Mouse (Mus musculus) testis, adult 2 months (tissue): ENCODE results near the gene Lama1. TPM values are rescaled to one million over a fixed set of nuclear protein-coding genes. Genes with fewer than 3 reads are reported as not detected.

Experiments
- H3K27ac ChIP-seq: fragments of 200-500 bp; 2 replicates; pipeline ENCODE4 v1.5.1; 2012; ENCODE audit warnings: low read depth, low read length; ENCODE audit not compliant: control insufficient read depth, insufficient read depth
- H3K27me3 ChIP-seq: fragments of 200-500 bp; 2 replicates; pipeline ENCODE4 v1.6.1; 2012; ENCODE audit warnings: mild to moderate bottlenecking, low read length, moderate library complexity; ENCODE audit not compliant: control insufficient read depth, insufficient read depth
- H3K36me3 ChIP-seq: fragments of 200-500 bp; 2 replicates; pipeline ENCODE4 v1.6.1; 2012; ENCODE audit warnings: mild to moderate bottlenecking, low read length; ENCODE audit not compliant: control insufficient read depth, insufficient read depth
- H3K4me1 ChIP-seq: fragments of 200-500 bp; 2 replicates; pipeline ENCODE4 v1.6.1; 2012; ENCODE audit warnings: low read length; ENCODE audit not compliant: control insufficient read depth, insufficient read depth
- H3K4me3 ChIP-seq: fragments of 200-500 bp; 2 replicates; pipeline ENCODE4 v1.5.1; 2012; ENCODE audit warnings: low read depth, mild to moderate bottlenecking, low read length, moderate library complexity, mixed read lengths; ENCODE audit not compliant: control insufficient read depth
- CTCF ChIP-seq: fragments of 200-500 bp; IDR thresholded peaks from 2 replicates; pipeline ENCODE4 v1.5.1; 2012; ENCODE audit warnings: low read depth, mild to moderate bottlenecking, inconsistent platforms, low read length, moderate library complexity; ENCODE audit not compliant: control insufficient read depth, insufficient read depth, insufficient replicate concordance
- POLR2A ChIP-seq: fragments of 200-500 bp; IDR thresholded peaks from 2 replicates; pipeline ENCODE4 v1.6.1; 2012; ENCODE audit warnings: low read depth, mild to moderate bottlenecking, inconsistent platforms, low read length, moderate library complexity; ENCODE audit not compliant: control insufficient read depth
- polyA plus RNA-seq: library from polyadenylated mRNA; depleted of rRNA; stranded (reverse); fragments of >200 nt; gene quantifications from 2 replicates; pipeline ENCODE4 v1.2.3, GENCODE M21; 2012

Gene Lama1
- polyA plus RNA-seq, 1 experiment = 6.1 TPM

DNA sequence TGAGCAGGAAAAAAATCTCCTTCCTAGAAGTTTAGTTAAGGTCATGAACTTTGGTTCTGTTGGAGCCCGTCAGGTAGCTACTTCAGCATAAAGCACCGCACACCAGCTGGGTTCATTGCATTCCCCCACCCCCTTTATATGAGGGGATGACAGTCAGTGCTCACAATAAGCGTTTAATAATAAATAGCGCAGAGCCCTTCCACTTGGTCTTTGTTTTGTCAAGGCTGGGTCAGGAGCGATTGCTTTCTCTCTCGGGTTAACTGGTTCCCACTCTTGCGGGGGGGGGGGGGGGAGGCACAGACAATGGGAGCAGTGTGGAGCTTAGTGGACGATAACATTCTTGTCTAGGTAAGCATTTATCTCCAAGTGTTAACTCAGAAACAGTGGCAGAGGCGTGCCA lies 4.7 kb downstream of the Lama1 start:
- Histone ChIP-seq H3K4me1 (peaks cover 6% of the 10 kb centered on the region), H3K4me3 (no peak overlapping the region), H3K27me3 (no peaks in the 10 kb centered on the region), H3K27ac (no peak overlapping the region), H3K36me3 (no peaks in the 10 kb centered on the region)
- TF ChIP-seq CTCF = no peak

- Histone ChIP-seq H3K27ac (no peak overlapping the region), H3K27me3 (no peaks in the 10 kb centered on the region), H3K4me3 (no peak overlapping the region), H3K36me3 (no peaks in the 10 kb centered on the region), H3K4me1 (no peaks in the 10 kb centered on the region)
- TF ChIP-seq CTCF (no peak), POLR2A (no peak)
Observed at GRCm38 (mm10) chr17:67702941-67703340, 5.9 kb downstream of the Lama1 start.

GRCm38 (mm10) chr17:67705035-67705769 lies 8.1 kb downstream of the Lama1 start:
- Histone ChIP-seq H3K4me3 (no peak overlapping the region), H3K27ac (no peak overlapping the region), H3K27me3 (no peaks in the 10 kb centered on the region), H3K4me1 (no peaks in the 10 kb centered on the region; the same call in 1 of the 2 replicates), H3K36me3 (no peaks in the 10 kb centered on the region)
- TF ChIP-seq POLR2A (no peak), CTCF (no peak)

DNA sequence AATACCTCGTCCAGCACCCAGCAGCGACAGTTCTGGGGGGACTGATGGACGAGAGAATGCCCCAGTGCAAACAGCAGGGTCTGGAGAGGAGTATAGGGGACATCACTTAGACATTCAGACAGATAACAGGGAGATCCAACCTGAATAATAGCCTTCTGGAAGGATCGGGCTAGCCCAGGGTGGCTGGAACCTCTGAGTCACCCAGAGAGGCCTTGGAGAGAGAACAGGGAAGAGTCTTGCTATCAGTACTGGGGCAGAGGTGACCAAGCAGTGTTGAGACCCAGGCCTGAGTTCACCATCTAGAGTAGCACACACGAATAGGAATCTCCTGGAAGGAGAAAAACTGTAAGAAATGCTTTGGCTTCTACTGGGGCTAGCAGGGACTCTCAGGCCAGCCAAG lies 9.3 kb downstream of the Lama1 start:
- Histone ChIP-seq H3K4me1 (no peaks in the 10 kb centered on the region; the same call in 1 of the 2 replicates), H3K36me3 (no peaks in the 10 kb centered on the region), H3K27me3 (no peaks in the 10 kb centered on the region), H3K27ac (peak overlapping the region; percentile 73), H3K4me3 (no peak overlapping the region)
- TF ChIP-seq CTCF = no peak

- Histone ChIP-seq H3K36me3 (no peaks in the 10 kb centered on the region), H3K27me3 (no peaks in the 10 kb centered on the region), H3K4me3 (no peak overlapping the region), H3K27ac (peak overlapping the region; percentile 69), H3K4me1 (no peaks in the 10 kb centered on the region; the same call in 1 of the 2 replicates)
- TF ChIP-seq POLR2A = no peak
- no peak for TF ChIP-seq CTCF
Observed at GRCm38 (mm10) chr17:67707793-67708364, 10.8 kb downstream of the Lama1 start.

- Histone ChIP-seq H3K27me3 (no peaks in the 10 kb centered on the region), H3K36me3 (no peaks in the 10 kb centered on the region), H3K27ac (peak overlapping the region; percentile 71), H3K4me1 (peaks cover 2% of the 10 kb centered on the region), H3K4me3 (no peak overlapping the region)
- TF ChIP-seq CTCF (no peak), POLR2A (no peak)
Observed at GRCm38 (mm10) chr17:67710377-67710781, 13.3 kb downstream of the Lama1 start.

DNA sequence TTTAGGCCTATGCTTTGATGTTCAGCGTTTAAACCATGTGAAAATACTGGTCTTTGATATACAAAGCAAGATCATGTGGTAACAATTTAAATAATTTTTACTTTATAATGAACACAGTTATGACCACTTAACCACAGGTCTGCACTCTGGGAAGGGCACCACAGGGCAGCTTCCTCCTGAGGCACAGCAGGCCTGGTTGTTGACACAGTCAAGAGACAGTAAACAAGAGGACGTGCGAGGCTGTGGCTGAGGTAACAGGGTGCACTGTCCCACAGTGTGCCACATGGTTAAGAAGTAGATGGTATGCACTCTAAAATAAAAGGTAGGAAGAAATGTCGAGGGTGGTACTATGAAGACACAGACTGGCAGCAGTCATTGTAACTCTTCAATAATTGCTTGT lies 14.3 kb downstream of the Lama1 start:
- Histone ChIP-seq H3K27ac (no peak overlapping the region), H3K4me3 (no peak overlapping the region), H3K4me1 (peaks cover 2% of the 10 kb centered on the region), H3K36me3 (no peaks in the 10 kb centered on the region), H3K27me3 (no peaks in the 10 kb centered on the region)
- TF ChIP-seq POLR2A (no peak), CTCF (no peak)
